Mouse (Mus musculus): ENCODE results near the gene Gal. TPM values are rescaled to one million over a fixed set of nuclear protein-coding genes. Genes with fewer than 3 reads are reported as not detected.

The Gal gene
- not detected in 2 replicates for polyA plus RNA-seq (2011; ENCODE audit: insufficient read length, low read depth, missing spikeins)

DNA sequence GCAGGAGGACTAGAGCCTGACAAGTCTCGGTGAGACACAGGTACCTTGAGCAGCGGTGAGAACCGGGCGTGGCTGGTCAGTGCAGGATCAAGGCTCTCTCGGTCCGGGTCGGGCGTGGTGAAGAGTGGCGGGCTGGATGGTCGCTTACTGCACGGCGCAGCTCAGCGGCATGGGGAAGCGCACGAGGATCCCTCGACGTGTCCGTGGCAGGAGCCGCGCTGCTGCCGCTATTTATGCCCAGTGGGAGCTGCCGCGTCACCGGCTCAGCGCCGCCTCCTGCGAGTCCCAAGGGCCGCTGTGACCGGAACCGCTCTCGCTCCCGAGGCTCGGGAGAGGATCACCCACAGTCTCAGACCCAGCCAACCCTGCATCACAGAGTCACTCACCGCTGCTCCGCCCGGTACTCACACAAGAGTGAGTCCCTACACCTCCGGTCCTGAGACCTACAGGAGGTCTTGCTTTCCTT lies at the start of gene Gal:
Gene Gal, minus strand, starts transcription at position 277 of the 466 bp plus-strand sequence.
- H3K4me1 ChIP-seq (ENCODE audit: control insufficient read depth, insufficient read depth, low read length): no peaks in the 10 kb centered on the region; the same call in 1 of the 2 replicates
- H3K27ac ChIP-seq (ENCODE audit: insufficient read depth, low read length): no peak within 1 kb of the TSS
- TF ChIP-seq CTCF (IDR thresholded peaks at IDR 0.05; ENCODE audit: borderline replicate concordance, insufficient read depth, low read length) (no peak), POLR2A (IDR thresholded peaks at IDR 0.05; ENCODE audit: low read depth, low read length) (no peak)
- H3K4me3 ChIP-seq (ENCODE audit: insufficient read depth, low read length): no peak within 1 kb of the TSS

DNA sequence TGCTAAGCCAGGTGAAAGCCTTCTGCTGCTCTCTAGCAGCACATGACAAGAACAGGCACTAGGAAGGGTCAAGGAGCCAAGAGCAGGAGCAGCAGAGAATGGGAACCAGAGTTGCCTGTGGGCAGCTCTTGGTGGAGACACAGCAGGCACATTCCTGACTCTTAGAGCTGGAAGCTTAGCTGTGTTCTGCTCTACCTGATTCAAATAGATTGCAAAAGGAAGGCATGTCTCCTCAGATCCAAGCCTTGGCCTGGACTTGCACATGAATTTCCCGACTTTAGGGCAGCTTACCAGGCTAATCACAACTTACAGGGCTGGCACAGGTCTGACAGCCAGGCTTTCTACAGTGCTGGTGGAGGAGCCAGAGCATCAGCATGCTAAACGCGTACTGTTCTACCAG lies 45.6 kb upstream of the Gal start:
- TF ChIP-seq CTCF (IDR thresholded peaks at IDR 0.05; ENCODE audit: borderline replicate concordance, insufficient read depth, low read length): no peak
- TF ChIP-seq POLR2A (IDR thresholded peaks at IDR 0.05; ENCODE audit: low read depth, low read length): no peak
- Histone ChIP-seq H3K4me3 (ENCODE audit: insufficient read depth, low read length) (no peak overlapping the region), H3K27ac (ENCODE audit: insufficient read depth, low read length) (no peak overlapping the region), H3K4me1 (ENCODE audit: control insufficient read depth, insufficient read depth, low read length) (no peaks in the 10 kb centered on the region)

DNA sequence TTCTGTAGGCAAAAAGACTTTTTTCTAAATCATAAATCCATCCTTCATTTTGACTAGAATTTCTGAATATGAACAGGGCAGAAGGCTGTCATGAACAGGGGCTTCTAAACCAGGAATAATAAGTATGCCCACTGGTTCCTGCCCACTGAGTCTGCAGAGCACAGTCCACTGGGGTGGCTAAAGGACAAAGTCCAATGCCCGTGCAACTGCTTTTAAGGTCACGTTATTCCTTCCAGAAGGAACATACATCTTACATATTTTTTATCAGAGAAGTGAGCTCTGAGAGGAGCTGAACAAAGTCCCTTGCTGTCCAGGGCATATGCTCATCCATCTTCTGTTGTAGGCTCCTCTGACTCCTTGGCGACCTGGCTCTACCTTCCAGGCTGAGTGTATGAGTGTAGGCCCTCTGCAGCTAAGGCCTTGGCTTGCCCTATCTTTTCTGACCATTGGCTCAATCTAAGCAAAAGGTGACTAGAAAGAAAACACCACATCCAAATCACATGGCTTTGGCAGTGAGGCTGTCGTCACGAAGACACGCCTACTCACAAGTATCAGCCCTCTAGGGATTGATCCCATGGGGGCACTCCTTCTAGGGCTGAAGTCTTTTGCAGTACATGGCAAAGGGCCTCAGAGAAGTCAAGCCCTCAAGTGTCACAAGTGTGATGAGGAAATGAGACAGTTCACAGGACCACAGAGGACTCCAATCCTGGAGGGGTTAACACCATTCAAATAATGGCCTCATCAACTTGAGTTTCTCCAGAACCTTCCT lies 44.2 kb upstream of the Gal start:
- TF ChIP-seq POLR2A (IDR thresholded peaks at IDR 0.05; ENCODE audit: low read depth, low read length) (no peak), CTCF (IDR thresholded peaks at IDR 0.05; ENCODE audit: borderline replicate concordance, insufficient read depth, low read length) (no peak)
- Histone ChIP-seq H3K4me3 (ENCODE audit: insufficient read depth, low read length) (no peak overlapping the region), H3K27ac (ENCODE audit: insufficient read depth, low read length) (no peak overlapping the region), H3K4me1 (ENCODE audit: control insufficient read depth, insufficient read depth, low read length) (no peaks in the 10 kb centered on the region)

DNA sequence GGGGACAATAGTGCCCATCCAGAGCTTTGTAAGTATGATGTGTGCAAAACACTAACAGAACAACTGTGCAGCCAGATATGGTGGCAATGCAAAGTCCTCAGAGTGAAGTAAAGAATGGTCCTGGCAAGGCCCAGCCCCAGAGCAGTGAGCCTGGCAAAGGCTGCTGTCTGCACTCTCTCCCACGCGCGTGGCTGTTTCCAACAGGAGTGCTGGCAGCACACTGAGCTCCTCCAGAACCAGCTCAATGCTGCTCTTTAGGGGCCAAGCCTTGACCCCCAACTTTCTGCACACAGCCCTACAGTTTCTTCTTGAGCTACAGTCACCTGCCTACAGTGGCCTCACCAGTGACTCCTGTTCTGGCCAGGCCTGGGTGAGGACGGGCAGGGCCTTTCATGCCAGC lies 43.4 kb upstream of the Gal start:
- Histone ChIP-seq H3K4me3 (ENCODE audit: insufficient read depth, low read length) (no peak overlapping the region), H3K27ac (ENCODE audit: insufficient read depth, low read length) (no peak overlapping the region), H3K4me1 (ENCODE audit: control insufficient read depth, insufficient read depth, low read length) (no peaks in the 10 kb centered on the region; the same call in 1 of the 2 replicates)
- TF ChIP-seq POLR2A (IDR thresholded peaks at IDR 0.05; ENCODE audit: low read depth, low read length): no peak
- no peak for TF ChIP-seq CTCF (IDR thresholded peaks at IDR 0.05; ENCODE audit: borderline replicate concordance, insufficient read depth, low read length)

DNA sequence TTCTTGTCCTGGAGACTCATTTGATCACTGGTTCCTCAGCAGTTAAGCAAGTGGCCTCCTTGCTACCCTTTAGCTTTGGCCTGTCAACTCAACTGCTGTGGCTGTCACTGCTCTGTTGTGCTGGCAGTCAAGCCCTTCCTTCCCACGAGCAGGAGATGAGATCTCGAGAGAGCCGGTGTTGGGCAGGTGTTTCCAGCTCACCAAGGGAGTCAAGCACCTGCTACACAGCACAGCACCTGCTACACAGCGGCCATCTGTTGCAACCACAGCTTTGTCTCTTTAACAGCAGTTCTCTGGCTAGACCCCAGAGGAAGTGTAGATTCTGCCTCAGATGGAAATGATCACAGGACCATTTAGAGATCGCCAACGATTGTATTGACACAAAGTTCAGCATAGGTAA lies 37.3 kb upstream of the Gal start:
- H3K4me3 ChIP-seq (ENCODE audit: insufficient read depth, low read length): no peak overlapping the region
- TF ChIP-seq CTCF (IDR thresholded peaks at IDR 0.05; ENCODE audit: borderline replicate concordance, insufficient read depth, low read length) (no peak), POLR2A (IDR thresholded peaks at IDR 0.05; ENCODE audit: low read depth, low read length) (no peak)
- H3K27ac ChIP-seq (ENCODE audit: insufficient read depth, low read length): no peak overlapping the region
- H3K4me1 ChIP-seq (ENCODE audit: control insufficient read depth, insufficient read depth, low read length): no peaks in the 10 kb centered on the region; the same call in 1 of the 2 replicates

DNA sequence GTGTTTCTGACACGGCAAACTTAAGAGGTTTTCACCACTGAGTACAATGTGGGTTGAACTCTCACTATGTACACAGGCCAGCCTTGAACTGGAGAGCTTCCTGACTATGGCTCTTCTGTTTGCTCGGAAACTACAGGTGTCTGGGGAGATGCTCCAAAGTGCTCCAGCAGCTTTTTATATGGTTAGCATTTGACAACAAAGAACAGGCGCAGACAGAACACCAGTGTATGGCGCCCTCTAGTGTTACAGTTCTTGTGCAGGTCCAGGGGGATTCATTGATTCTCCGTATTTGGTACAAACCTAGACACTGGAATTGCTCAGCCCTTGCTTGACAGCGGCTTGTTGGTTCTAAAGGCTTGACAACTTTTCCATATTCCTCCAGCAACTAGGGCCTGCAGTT lies 36.8 kb upstream of the Gal start:
- Histone ChIP-seq H3K4me3 (ENCODE audit: insufficient read depth, low read length) (no peak overlapping the region), H3K4me1 (ENCODE audit: control insufficient read depth, insufficient read depth, low read length) (no peaks in the 10 kb centered on the region; the same call in 1 of the 2 replicates), H3K27ac (ENCODE audit: insufficient read depth, low read length) (no peak overlapping the region)
- TF ChIP-seq CTCF (IDR thresholded peaks at IDR 0.05; ENCODE audit: borderline replicate concordance, insufficient read depth, low read length) (peak; percentile 24; the same call in 1 of the 2 replicates), POLR2A (IDR thresholded peaks at IDR 0.05; ENCODE audit: low read depth, low read length) (no peak)

DNA sequence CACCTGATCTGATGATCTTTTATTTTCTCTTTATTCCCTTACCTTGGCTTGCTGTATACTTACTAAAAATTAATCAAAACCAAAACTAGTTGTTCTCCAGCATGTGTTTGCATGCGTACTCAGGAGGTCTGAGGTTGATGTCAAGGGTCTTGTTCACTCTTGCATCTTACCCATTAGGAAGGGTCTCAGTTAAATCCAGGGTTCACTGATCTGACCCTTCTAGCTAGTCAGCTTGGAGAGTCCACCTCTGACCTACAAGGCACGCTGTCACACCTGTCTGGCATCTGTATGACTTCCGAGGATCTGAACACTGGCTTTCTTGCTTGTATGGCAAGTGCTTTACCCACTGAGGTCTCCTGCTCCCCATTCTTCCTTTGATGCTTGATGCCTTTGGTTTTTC lies 36.4 kb upstream of the Gal start:
- H3K4me3 ChIP-seq (ENCODE audit: insufficient read depth, low read length): no peak overlapping the region
- no peaks in the 10 kb centered on the region; the same call in 1 of the 2 replicates for H3K4me1 ChIP-seq (ENCODE audit: control insufficient read depth, insufficient read depth, low read length)
- H3K27ac ChIP-seq (ENCODE audit: insufficient read depth, low read length): no peak overlapping the region
- no peak for TF ChIP-seq POLR2A (IDR thresholded peaks at IDR 0.05; ENCODE audit: low read depth, low read length)
- no peak for TF ChIP-seq CTCF (IDR thresholded peaks at IDR 0.05; ENCODE audit: borderline replicate concordance, insufficient read depth, low read length)

DNA sequence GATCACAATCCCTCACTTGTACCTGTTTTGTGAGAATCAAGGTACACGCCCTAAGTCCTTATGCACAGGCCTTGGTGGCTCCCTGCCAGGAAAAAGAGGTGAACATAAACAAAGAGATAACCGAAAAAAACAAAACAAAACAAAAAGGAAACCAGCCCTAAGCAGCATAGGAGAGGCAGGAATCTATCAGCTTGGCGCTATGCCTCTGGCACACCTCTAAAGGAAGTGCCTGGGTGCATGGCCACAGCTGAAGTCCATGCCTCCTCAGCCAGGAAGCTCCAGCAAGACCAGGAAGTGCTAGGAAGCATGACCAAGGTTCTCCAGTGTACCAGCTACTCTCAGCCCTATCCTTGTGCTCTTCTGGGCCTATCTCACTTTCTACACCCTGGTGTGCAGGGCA lies 34.9 kb upstream of the Gal start:
- Histone ChIP-seq H3K4me1 (ENCODE audit: control insufficient read depth, insufficient read depth, low read length) (no peaks in the 10 kb centered on the region; the same call in 1 of the 2 replicates), H3K4me3 (ENCODE audit: insufficient read depth, low read length) (no peak overlapping the region), H3K27ac (ENCODE audit: insufficient read depth, low read length) (no peak overlapping the region)
- TF ChIP-seq CTCF (IDR thresholded peaks at IDR 0.05; ENCODE audit: borderline replicate concordance, insufficient read depth, low read length): no peak
- no peak for TF ChIP-seq POLR2A (IDR thresholded peaks at IDR 0.05; ENCODE audit: low read depth, low read length)

DNA sequence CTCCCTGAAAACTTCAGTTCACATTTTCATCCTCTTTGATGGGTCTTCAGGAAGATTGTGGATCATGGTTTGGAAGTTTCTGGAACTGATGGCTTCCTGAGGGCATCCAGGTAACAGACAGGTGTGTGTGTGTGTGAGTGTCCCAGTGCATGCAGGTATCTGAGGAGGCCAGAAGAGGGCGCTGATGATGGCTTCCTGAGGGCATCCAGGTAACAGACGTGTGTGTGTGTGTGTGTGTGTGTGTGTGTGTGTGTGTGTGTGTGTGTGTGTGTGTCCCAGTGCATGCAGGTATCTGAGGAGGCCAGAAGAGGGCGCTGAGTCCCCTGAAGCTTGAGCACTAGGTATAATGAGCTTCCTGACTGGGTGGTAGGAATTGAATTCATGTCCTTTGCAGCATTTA lies 33.0 kb upstream of the Gal start:
- TF ChIP-seq CTCF (IDR thresholded peaks at IDR 0.05; ENCODE audit: borderline replicate concordance, insufficient read depth, low read length) (peak; percentile 19; the same call in 1 of the 2 replicates), POLR2A (IDR thresholded peaks at IDR 0.05; ENCODE audit: low read depth, low read length) (no peak)
- no peak overlapping the region for H3K27ac ChIP-seq (ENCODE audit: insufficient read depth, low read length)
- H3K4me3 ChIP-seq (ENCODE audit: insufficient read depth, low read length): no peak overlapping the region
- H3K4me1 ChIP-seq (ENCODE audit: control insufficient read depth, insufficient read depth, low read length): no peaks in the 10 kb centered on the region

DNA sequence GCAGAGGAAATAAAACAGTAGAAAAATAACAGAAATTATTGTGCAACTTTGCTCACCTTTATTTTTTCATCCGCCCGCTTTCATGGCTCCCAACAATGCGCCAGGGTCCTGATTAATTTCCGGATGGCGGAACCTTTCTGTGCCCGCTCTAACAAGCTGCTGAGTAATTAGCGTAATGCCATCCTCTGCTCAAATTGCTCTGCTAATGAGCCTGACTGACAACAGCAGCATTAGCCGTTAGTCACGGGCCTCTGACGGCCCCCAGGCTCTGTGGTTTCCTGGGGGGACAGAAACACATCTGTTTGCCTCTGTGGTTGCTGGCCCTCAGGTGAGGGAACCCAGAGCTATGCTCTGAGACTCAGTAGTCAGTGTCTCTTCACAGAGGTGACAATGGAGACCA lies 26.7 kb upstream of the Gal start:
- TF ChIP-seq CTCF (IDR thresholded peaks at IDR 0.05; ENCODE audit: borderline replicate concordance, insufficient read depth, low read length): no peak
- TF ChIP-seq POLR2A (IDR thresholded peaks at IDR 0.05; ENCODE audit: low read depth, low read length): no peak
- Histone ChIP-seq H3K27ac (ENCODE audit: insufficient read depth, low read length) (no peak overlapping the region), H3K4me3 (ENCODE audit: insufficient read depth, low read length) (no peak overlapping the region), H3K4me1 (ENCODE audit: control insufficient read depth, insufficient read depth, low read length) (no peaks in the 10 kb centered on the region)

Data from embryonic fibroblast, embryonic 13.5 days (primary cell).